Mouse (Mus musculus) intestine, embryonic 14.5 days (tissue): ENCODE data around the gene Pvrig. TPM values are rescaled to one million over a fixed set of nuclear protein-coding genes. Genes with fewer than 3 reads are reported as not detected.
"Not testable (repeated sequence)": the region's sequence is repeated elsewhere in the genome, so short reads cannot be mapped to it uniquely, and the experiment has no call there.

Source experiments
- ATAC-seq: fragments of 200-750 bp; cut with Nextera tagmentation; replicated peaks from 2 replicates; pipeline ENCODE4 v1.8.0; 2017; ENCODE audit warnings: low read depth, moderate number of reproducible peaks, moderate TSS enrichment, moderate library complexity; ENCODE audit not compliant: low FRiP score, low TSS enrichment
- DNase-seq: peaks from one replicate; pipeline ENCODE4 v3.0.0-alpha.2; 2018; ENCODE audit warnings: low spot score
- H3K27ac ChIP-seq: fragments of 300-500 bp; sonication (generic); 2 replicates; pipeline ENCODE4 v1.5.1; 2014; ENCODE audit warnings: low read depth, mild to moderate bottlenecking, control low read depth
- H3K27me3 ChIP-seq: fragments of 300-500 bp; sonication (generic); replicated peaks from 2 replicates; pipeline ENCODE4 v1.6.1; 2014; ENCODE audit warnings: low read length, control low read depth; ENCODE audit not compliant: control insufficient read depth, insufficient read depth
- H3K36me3 ChIP-seq: fragments of 300-500 bp; sonication (generic); 2 replicates; pipeline ENCODE4 v1.6.1; 2014; ENCODE audit warnings: low read length, control low read depth; ENCODE audit not compliant: control insufficient read depth, insufficient read depth
- H3K4me1 ChIP-seq: fragments of 300-500 bp; sonication (generic); replicated peaks from 2 replicates; pipeline ENCODE4 v1.6.1; 2014; ENCODE audit warnings: low read length, control low read depth, mixed read lengths; ENCODE audit not compliant: control insufficient read depth, insufficient read depth
- H3K4me2 ChIP-seq: fragments of 300-500 bp; sonication (generic); 2 replicates; pipeline ENCODE4 v1.6.1; 2014; ENCODE audit warnings: low read length
- H3K4me3 ChIP-seq: fragments of 300-500 bp; sonication (generic); 2 replicates; pipeline ENCODE4 v1.5.1; 2014; ENCODE audit warnings: low read depth, low read length, control low read depth, mixed read lengths
- H3K9ac ChIP-seq: fragments of 300-500 bp; sonication (generic); 2 replicates; pipeline ENCODE4 v1.6.1; 2014; ENCODE audit warnings: mild to moderate bottlenecking, low read length
- H3K9me3 ChIP-seq: fragments of 300-500 bp; sonication (generic); 2 replicates; pipeline ENCODE4 v1.6.1; 2016; ENCODE audit warnings: low read length, control low read depth; ENCODE audit not compliant: control insufficient read depth
- WGBS: fragments of 180-500 bp; shearing (Covaris S2); extraction: QIAGEN DNeasy Blood & Tissue Kit; methylation state at CpG from one replicate; pipeline ENCODE4 v1.1.7; 2014; 5-methylcytosine and 5-hydroxymethylcytosine counted together
- polyA plus RNA-seq: library from polyadenylated mRNA; unstranded; fragments of >200 nt; fragmentation: Nextera tagmentation; extraction: Ambion mirVana; gene quantifications from 2 replicates; pipeline ENCODE4 v1.2.1, GENCODE M21; 2014

Pvrig gene
- polyA plus RNA-seq = 0.16 and 0.55 TPM in 2 replicates

- Histone ChIP-seq H3K4me2 (no peak within 1 kb of the TSS), H3K4me1 (no peaks in the 10 kb centered on the region), H3K9ac (no peak within 1 kb of the TSS), H3K9me3 (no peaks in the 10 kb centered on the region), H3K36me3 (no peaks in the 10 kb centered on the region), H3K27me3 (no peaks in the 10 kb centered on the region), H3K27ac (no peak within 1 kb of the TSS), H3K4me3 (no peak within 1 kb of the TSS)
- no peak for DNase-seq
- WGBS = 91% methylated on average over 2 of the region's 2 CpGs
- ATAC-seq = no peak
Measured at GRCm38 (mm10) chr5:138341661-138342060, at the start of gene Pvrig. TSS of gene Pvrig (plus strand) at chr5:138341961.

- Histone ChIP-seq H3K4me2 (no peak overlapping the region), H3K9ac (no peak overlapping the region), H3K9me3 (no peaks in the 10 kb centered on the region), H3K4me3 (no peak overlapping the region), H3K27ac (no peak overlapping the region), H3K36me3 (no peaks in the 10 kb centered on the region), H3K27me3 (no peaks in the 10 kb centered on the region), H3K4me1 (no peaks in the 10 kb centered on the region)
- no peak for DNase-seq
- no peak for ATAC-seq
Measured at GRCm38 (mm10) chr5:138294158-138294557, 47.6 kb upstream of the Pvrig start.

GRCm38 (mm10) chr5:138299613-138300012 lies 42.1 kb upstream of the Pvrig start:
- DNase-seq = no peak
- no peak overlapping the region for H3K4me2 ChIP-seq
- H3K4me1 ChIP-seq = no peaks in the 10 kb centered on the region
- H3K27me3 ChIP-seq = no peaks in the 10 kb centered on the region
- no peaks in the 10 kb centered on the region for H3K9me3 ChIP-seq
- no peak overlapping the region for H3K4me3 ChIP-seq
- H3K36me3 ChIP-seq = no peaks in the 10 kb centered on the region
- no peak for ATAC-seq
- WGBS = 77% methylated on average over 2 of the region's 2 CpGs
- H3K27ac ChIP-seq = no peak overlapping the region
- H3K9ac ChIP-seq = no peak overlapping the region

- Histone ChIP-seq H3K36me3 (no peaks in the 10 kb centered on the region), H3K4me3 (no peak overlapping the region), H3K4me2 (no peak overlapping the region), H3K27me3 (no peaks in the 10 kb centered on the region), H3K9ac (no peak overlapping the region), H3K27ac (no peak overlapping the region), H3K4me1 (no peaks in the 10 kb centered on the region), H3K9me3 (no peaks in the 10 kb centered on the region)
- 85% methylated on average over 3 of the region's 3 CpGs for WGBS
- DNase-seq (no peak), ATAC-seq (no peak)
Measured at GRCm38 (mm10) chr5:138312795-138313194, 29.0 kb upstream of the Pvrig start.

GRCm38 (mm10) chr5:138343216-138343615 lies 1.5 kb downstream of the Pvrig start:
- H3K4me1 ChIP-seq = no peaks in the 10 kb centered on the region
- H3K27ac ChIP-seq = no peak overlapping the region
- H3K36me3 ChIP-seq = no peaks in the 10 kb centered on the region
- H3K9me3 ChIP-seq = no peaks in the 10 kb centered on the region
- ATAC-seq (no peak), DNase-seq (no peak)
- no peaks in the 10 kb centered on the region for H3K27me3 ChIP-seq
- no peak overlapping the region for H3K4me3 ChIP-seq
- WGBS = 80% methylated on average over 3 of the region's 3 CpGs
- no peak overlapping the region for H3K9ac ChIP-seq
- no peak overlapping the region for H3K4me2 ChIP-seq

- DNase-seq, H3K36me3 ChIP-seq, H3K4me3 ChIP-seq, H3K9ac ChIP-seq, H3K4me2 ChIP-seq, H3K4me1 ChIP-seq, H3K27ac ChIP-seq, ATAC-seq, H3K27me3 ChIP-seq, H3K9me3 ChIP-seq: not testable (repeated sequence)
- WGBS = 62% methylated on average over 7 of the region's 7 CpGs
Measured at GRCm38 (mm10) chr5:138363208-138363607, 21.4 kb downstream of the Pvrig start.

- not testable (repeated sequence) for H3K4me1 ChIP-seq, H3K27me3 ChIP-seq, DNase-seq, H3K9ac ChIP-seq, H3K4me2 ChIP-seq, H3K36me3 ChIP-seq, H3K4me3 ChIP-seq, H3K9me3 ChIP-seq, H3K27ac ChIP-seq, ATAC-seq
- WGBS = 81% methylated on average over 10 of the region's 10 CpGs
Measured at GRCm38 (mm10) chr5:138365347-138365746, 23.6 kb downstream of the Pvrig start.

Other genes with a start within 250 kb of the Pvrig start
- gene Zscan21, start 225.1 kb upstream of the Pvrig start, polyA plus RNA-seq = 53.6 and 66.2 TPM in 2 replicates
- 14.5 and 15.1 TPM in 2 replicates for gene Zfp113, start 186.2 kb upstream of the Pvrig start, polyA plus RNA-seq
- gene Cops6, start 180.9 kb upstream of the Pvrig start, polyA plus RNA-seq = 250 and 257 TPM in 2 replicates
- gene Ap4m1, start 170.0 kb upstream of the Pvrig start, polyA plus RNA-seq = 19.1 and 21.7 TPM in 2 replicates
- gene Mcm7, start 169.5 kb upstream of the Pvrig start, polyA plus RNA-seq = 182 and 207 TPM in 2 replicates
- gene Taf6, start 154.5 kb upstream of the Pvrig start, polyA plus RNA-seq = 82.6 and 90.3 TPM in 2 replicates
- 44.4 and 49.0 TPM in 2 replicates for gene Cnpy4, start 154.5 kb upstream of the Pvrig start, polyA plus RNA-seq
- gene Mblac1, start 147.6 kb upstream of the Pvrig start, polyA plus RNA-seq = 8.4 and 9.7 TPM in 2 replicates
- 0.04 TPM in 1 of 2 replicates, not detected in the other for gene Nxpe5, start 116.1 kb upstream of the Pvrig start, polyA plus RNA-seq
- 68.5 and 71.4 TPM in 2 replicates for gene Lamtor4, start 86.5 kb upstream of the Pvrig start, polyA plus RNA-seq
- 4.4 and 7.5 TPM in 2 replicates for gene BC037034, start 77.9 kb upstream of the Pvrig start, polyA plus RNA-seq
- gene Gal3st4, start 69.1 kb upstream of the Pvrig start, polyA plus RNA-seq = 1.5 and 1.8 TPM in 2 replicates
- gene Gm43720, start 62.0 kb upstream of the Pvrig start, polyA plus RNA-seq = 0.12 and 0.17 TPM in 2 replicates
- 3.4 and 4.9 TPM in 2 replicates for gene Gpc2, start 62.0 kb upstream of the Pvrig start, polyA plus RNA-seq
- gene Stag3, start 61.7 kb upstream of the Pvrig start, polyA plus RNA-seq = 3.0 and 4.6 TPM in 2 replicates
- 33.7 and 39.0 TPM in 2 replicates for gene Zfp157, start 99.5 kb downstream of the Pvrig start, polyA plus RNA-seq
- not detected in 2 replicates for gene 1700123K08Rik, start 222.8 kb downstream of the Pvrig start, polyA plus RNA-seq